Mouse (Mus musculus) kidney, embryonic 14.5 days (tissue): ENCODE data around the gene S100g. TPM values are rescaled to one million over a fixed set of nuclear protein-coding genes. Genes with fewer than 3 reads are reported as not detected.

Experiments used
- ATAC-seq: fragments of 200-750 bp; cut with Nextera tagmentation; 2 replicates; pipeline ENCODE4 v1.8.0; 2017; ENCODE audit warnings: moderate number of reproducible peaks, mild to moderate bottlenecking, moderate TSS enrichment, moderate library complexity; ENCODE audit not compliant: low FRiP score, low TSS enrichment
- H3K27ac ChIP-seq: fragments of 300-500 bp; sonication (generic); 2 replicates; pipeline ENCODE4 v1.5.1; 2014; ENCODE audit warnings: low read depth, mild to moderate bottlenecking, low read length, moderate library complexity, mixed read lengths
- H3K27me3 ChIP-seq: fragments of 300-500 bp; sonication (generic); 2 replicates; pipeline ENCODE4 v1.6.1; 2014; ENCODE audit warnings: mild to moderate bottlenecking, low read length; ENCODE audit not compliant: control insufficient read depth, insufficient read depth
- H3K36me3 ChIP-seq: fragments of 300-500 bp; sonication (generic); 2 replicates; pipeline ENCODE4 v1.6.1; 2014; ENCODE audit warnings: low read length, mixed read lengths; ENCODE audit not compliant: control insufficient read depth, insufficient read depth
- H3K4me1 ChIP-seq: fragments of 300-500 bp; sonication (generic); 2 replicates; pipeline ENCODE4 v1.6.1; 2014; ENCODE audit warnings: low read length, mixed read lengths; ENCODE audit not compliant: control insufficient read depth, insufficient read depth
- H3K4me2 ChIP-seq: fragments of 300-500 bp; sonication (generic); replicated peaks from 2 replicates; pipeline ENCODE4 v1.6.1; 2014; ENCODE audit warnings: low read depth, mild to moderate bottlenecking, low read length
- H3K4me3 ChIP-seq: fragments of 300-500 bp; sonication (generic); 2 replicates; pipeline ENCODE4 v1.5.1; 2014; ENCODE audit warnings: mild to moderate bottlenecking, low read length
- H3K9ac ChIP-seq: fragments of 300-500 bp; sonication (generic); 2 replicates; pipeline ENCODE4 v1.6.1; 2014; ENCODE audit warnings: low read depth, mild to moderate bottlenecking, low read length, moderate library complexity
- H3K9me3 ChIP-seq: fragments of 300-500 bp; sonication (generic); 2 replicates; pipeline ENCODE4 v1.6.1; 2016; ENCODE audit warnings: low read length; ENCODE audit not compliant: control insufficient read depth
- WGBS: fragments of 180-500 bp; shearing (Covaris S2); extraction: QIAGEN DNeasy Blood & Tissue Kit; methylation state at CpG from one replicate; pipeline ENCODE4 v1.1.7; 2014; 5-methylcytosine and 5-hydroxymethylcytosine counted together
- polyA plus RNA-seq: library from polyadenylated mRNA; unstranded; fragments of >200 nt; fragmentation: Nextera tagmentation; extraction: Ambion mirVana; gene quantifications from 2 replicates; pipeline ENCODE4 v1.2.1, GENCODE M21; 2014

S100g gene
- polyA plus RNA-seq, 1 experiment from 2014 or later, result 43.6 TPM

DNA sequence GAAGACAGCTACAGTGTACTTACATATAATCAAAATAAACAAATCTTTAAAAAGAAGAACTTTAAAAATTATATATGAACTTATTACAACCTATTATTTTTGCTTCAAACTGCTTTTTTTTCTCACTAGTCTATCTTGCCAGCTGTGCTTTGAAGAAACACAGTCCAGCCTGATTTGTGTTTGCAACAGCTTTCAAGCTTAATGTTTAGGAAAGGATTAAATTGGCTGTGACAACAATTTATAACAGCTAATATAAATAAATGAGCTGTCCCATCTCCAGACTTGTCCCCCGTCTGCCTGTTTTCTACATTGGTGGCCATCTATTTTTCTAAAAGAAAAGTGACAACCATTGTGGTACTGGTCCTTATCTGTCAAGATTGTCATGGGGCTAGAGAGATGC is 22.4 kb downstream of the S100g start:
- no peak for ATAC-seq

DNA sequence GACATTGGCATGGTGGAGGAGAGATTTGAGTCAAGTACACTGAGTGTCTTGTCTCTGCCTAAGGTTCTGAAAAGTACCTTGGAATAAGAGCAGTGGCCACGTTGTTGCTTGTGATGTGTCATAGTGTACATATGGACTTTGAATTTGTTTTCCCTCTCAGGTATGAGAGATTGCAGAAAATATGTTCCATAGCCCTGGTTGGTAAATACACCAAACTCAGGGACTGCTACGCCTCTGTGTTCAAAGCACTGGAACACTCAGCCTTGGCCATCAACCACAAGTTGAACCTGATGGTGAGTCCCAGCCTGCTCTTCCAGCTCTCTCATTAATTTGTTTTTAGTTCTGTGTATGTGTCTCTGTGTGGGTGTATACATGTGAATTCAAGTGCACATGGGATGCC is 32.9 kb downstream of the S100g start:
- ATAC-seq, result no peak

More for the DNA sequence above, 22.4 kb downstream of the S100g start:
- Histone ChIP-seq H3K4me3 (no peak overlapping the region), H3K4me1 (no peaks in the 10 kb centered on the region), H3K9ac (no peak overlapping the region), H3K4me2 (no peak overlapping the region), H3K27me3 (no peaks in the 10 kb centered on the region), H3K27ac (no peak overlapping the region), H3K9me3 (no peaks in the 10 kb centered on the region), H3K36me3 (no peaks in the 10 kb centered on the region; the same call in 1 of the 2 replicates)
- WGBS, result 52% methylated on average over 1 of the region's 1 CpGs

DNA sequence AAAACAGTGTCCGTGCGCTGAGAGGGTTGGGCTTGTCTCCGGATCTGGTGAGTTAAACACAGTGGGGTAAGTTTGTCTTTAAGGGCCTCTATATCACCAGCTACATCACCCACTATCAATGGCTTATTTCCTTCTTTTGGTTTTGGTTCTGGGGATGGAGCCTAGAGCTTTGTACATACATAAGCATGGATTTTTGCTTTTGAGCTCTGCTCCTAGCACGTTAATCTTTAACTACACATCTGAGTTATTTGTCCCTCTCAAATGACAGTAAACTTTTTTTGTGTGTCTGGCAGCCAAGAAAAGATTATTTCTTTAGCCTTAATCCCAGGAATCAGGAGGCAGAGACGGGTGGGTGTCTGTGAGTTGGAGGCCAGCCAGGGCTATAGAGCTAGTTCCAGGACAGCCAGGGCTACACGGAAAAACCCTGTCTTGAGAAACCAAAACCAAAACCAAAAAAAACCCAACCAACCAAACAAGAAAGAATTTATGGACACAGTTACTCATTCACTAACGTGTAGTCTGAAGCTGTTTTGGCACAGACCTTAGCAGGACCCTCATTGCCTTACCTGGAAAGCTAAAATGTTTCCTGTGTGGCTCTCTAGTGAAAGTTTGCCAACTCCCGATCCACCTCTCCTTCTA is 42.8 kb downstream of the S100g start:
- H3K9ac ChIP-seq, result no peak overlapping the region
- H3K4me1 ChIP-seq, result no peaks in the 10 kb centered on the region
- H3K4me2 ChIP-seq, result no peak overlapping the region
- no peaks in the 10 kb centered on the region for H3K9me3 ChIP-seq
- H3K27ac ChIP-seq, result no peak overlapping the region
- no peaks in the 10 kb centered on the region for H3K27me3 ChIP-seq
- no peak overlapping the region for H3K4me3 ChIP-seq
- 84% methylated on average over 8 of the region's 8 CpGs for WGBS
- no peak for ATAC-seq
- H3K36me3 ChIP-seq, result no peaks in the 10 kb centered on the region; the same call in 1 of the 2 replicates

More for the DNA sequence above, 32.9 kb downstream of the S100g start:
- Histone ChIP-seq H3K4me2 (no peak overlapping the region), H3K9me3 (no peaks in the 10 kb centered on the region), H3K27ac (no peak overlapping the region), H3K4me3 (no peak overlapping the region), H3K36me3 (peaks cover 8% of the 10 kb centered on the region; the same call in 1 of the 2 replicates), H3K27me3 (no peaks in the 10 kb centered on the region), H3K4me1 (no peaks in the 10 kb centered on the region), H3K9ac (no peak overlapping the region)
- 94% methylated on average over 2 of the region's 2 CpGs for WGBS

DNA sequence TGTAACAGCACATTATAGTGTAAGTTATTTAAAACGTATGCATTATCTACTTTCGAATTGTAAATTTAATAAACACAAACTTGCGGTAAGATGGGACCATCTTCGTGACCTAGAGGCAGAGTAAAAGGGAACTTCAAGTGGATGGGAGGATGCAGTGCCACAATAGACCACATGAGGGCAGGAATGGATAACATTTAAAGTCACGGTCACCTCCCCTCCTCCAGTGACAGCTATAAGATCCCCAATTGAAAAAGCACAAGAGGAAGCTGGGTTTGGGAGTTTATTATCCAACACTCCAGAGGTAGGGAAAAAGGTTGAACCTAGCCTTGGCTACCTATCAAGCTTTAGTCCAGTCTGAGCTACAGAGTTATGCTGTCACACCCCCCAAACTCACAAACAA is 48.7 kb downstream of the S100g start:
- Histone ChIP-seq H3K4me3 (no peak overlapping the region), H3K9ac (no peak overlapping the region), H3K4me2 (no peak overlapping the region), H3K36me3 (peaks cover 7% of the 10 kb centered on the region; the same call in 1 of the 2 replicates), H3K9me3 (no peaks in the 10 kb centered on the region), H3K27ac (no peak overlapping the region), H3K27me3 (no peaks in the 10 kb centered on the region), H3K4me1 (no peaks in the 10 kb centered on the region)
- WGBS, result 33% methylated on average over 5 of the region's 5 CpGs
- peak; percentile 62; the same call in 1 of the 2 replicates for ATAC-seq

DNA sequence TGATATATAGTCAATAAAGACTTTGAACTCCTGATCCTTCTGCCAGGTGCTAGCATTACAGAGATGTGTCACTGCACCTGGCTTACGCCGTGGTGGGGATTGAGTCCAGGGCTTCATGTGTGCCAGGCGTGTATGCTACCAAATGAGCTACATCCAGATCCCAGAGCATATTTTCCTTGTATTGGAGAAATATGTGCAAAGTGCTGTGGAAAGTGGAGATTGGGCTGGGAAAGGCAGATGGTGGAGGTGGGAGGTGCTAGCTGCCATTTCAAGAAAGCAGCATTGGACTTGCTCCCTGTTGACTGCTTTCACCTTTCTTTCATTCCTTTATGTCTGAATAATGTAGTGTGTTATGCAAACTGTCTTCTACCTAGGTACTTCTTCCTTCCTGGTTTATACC is 50.7 kb downstream of the S100g start:
- Histone ChIP-seq H3K4me1 (no peaks in the 10 kb centered on the region), H3K27ac (no peak overlapping the region), H3K4me2 (no peak overlapping the region), H3K4me3 (no peak overlapping the region), H3K27me3 (no peaks in the 10 kb centered on the region), H3K9ac (no peak overlapping the region), H3K9me3 (no peaks in the 10 kb centered on the region), H3K36me3 (peaks cover 8% of the 10 kb centered on the region; the same call in 1 of the 2 replicates)
- 97% methylated on average over 3 of the region's 3 CpGs for WGBS
- no peak for ATAC-seq

Other genes with a start within 250 kb of the S100g start
- 462 and 531 TPM in 2 replicates for gene Rbbp7, start 204.2 kb downstream of the S100g start, polyA plus RNA-seq
- 12.8 and 17.6 TPM in 2 replicates for gene Txlng, start 135.1 kb downstream of the S100g start, polyA plus RNA-seq
- 46.1 and 49.5 TPM in 2 replicates for gene Syap1, start 76.2 kb downstream of the S100g start, polyA plus RNA-seq
- 76.3 and 102 TPM in 2 replicates for gene Ctps2, start 63.4 kb downstream of the S100g start, polyA plus RNA-seq